Mouse (Mus musculus) brain, embryonic 14.5 days (tissue): Measurements from ENCODE around the gene Defb43. TPM values are rescaled to one million over a fixed set of nuclear protein-coding genes. Genes with fewer than 3 reads are reported as not detected.

Source experiments
- DNase-seq: peaks from one replicate; pipeline ENCODE4 v3.0.0-alpha.2; 2011; ENCODE audit warnings: low read depth
- CTCF ChIP-seq: fragments of 200-500 bp; IDR thresholded peaks from 2 replicates; pipeline ENCODE4 v1.5.1; 2012; ENCODE audit warnings: inconsistent platforms, mild to moderate bottlenecking, moderate library complexity, borderline replicate concordance; ENCODE audit not compliant: insufficient read depth, insufficient read length; ENCODE audit errors: extremely low read depth
- POLR2A ChIP-seq: fragments of 200-500 bp; IDR thresholded peaks from 2 replicates; pipeline ENCODE4 v1.6.1; 2012; ENCODE audit warnings: mild to moderate bottlenecking, inconsistent platforms, borderline replicate concordance; ENCODE audit not compliant: poor library complexity, insufficient read depth, insufficient read length, severe bottlenecking; ENCODE audit errors: extremely low read depth
- polyA plus RNA-seq: library from polyadenylated mRNA; depleted of rRNA; stranded (reverse); fragments of >200 nt; gene quantifications from 2 replicates; pipeline ENCODE4 v1.2.3, GENCODE M21; 2012; rRNA removed

Gene Defb43
- polyA plus RNA-seq: not detected in 2 replicates

- no peak for DNase-seq
- TF ChIP-seq POLR2A: no peak
- no peak for TF ChIP-seq CTCF
Observed at GRCm38 (mm10) chr14:63011471-63011870, at the start of gene Defb43. Defb43 (plus strand) TSS chr14:63011771.

GRCm38 (mm10) chr14:62963632-62964031 is 47.9 kb upstream of the Defb43 start:
- TF ChIP-seq POLR2A: no peak
- no peak for TF ChIP-seq CTCF
- no peak for DNase-seq

GRCm38 (mm10) chr14:62965342-62965741 is 46.2 kb upstream of the Defb43 start:
- TF ChIP-seq POLR2A (no peak), CTCF (peak; percentile 9; the same call in 1 of the 2 replicates)
- no peak for DNase-seq

GRCm38 (mm10) chr14:62965811-62966520 is 45.6 kb upstream of the Defb43 start:
- DNase-seq: peak; percentile 50
- TF ChIP-seq POLR2A: no peak
- no peak for TF ChIP-seq CTCF

GRCm38 (mm10) chr14:62975046-62975445 is 36.5 kb upstream of the Defb43 start:
- TF ChIP-seq POLR2A (no peak), CTCF (peak; percentile 71; the same call in 1 of the 2 replicates)
- DNase-seq: peak; percentile 61

GRCm38 (mm10) chr14:62979815-62980214 is 31.8 kb upstream of the Defb43 start:
- no peak for DNase-seq
- TF ChIP-seq CTCF: no peak
- no peak for TF ChIP-seq POLR2A

GRCm38 (mm10) chr14:62984410-62984809 is 27.2 kb upstream of the Defb43 start, which contains the start of gene Defb48:
Defb48 (minus strand) TSS chr14:62984510.
- no peak for TF ChIP-seq POLR2A
- no peak for TF ChIP-seq CTCF
- DNase-seq: no peak

GRCm38 (mm10) chr14:62991271-62991670 is 20.3 kb upstream of the Defb43 start:
- no peak for TF ChIP-seq POLR2A
- no peak for TF ChIP-seq CTCF
- no peak for DNase-seq

GRCm38 (mm10) chr14:62991849-62992510 is 19.6 kb upstream of the Defb43 start:
- no peak for DNase-seq
- TF ChIP-seq POLR2A (no peak), CTCF (no peak)

GRCm38 (mm10) chr14:62997777-62998176 is 13.8 kb upstream of the Defb43 start, which contains the start of gene Defb47:
Defb47 (plus strand) TSS chr14:62998077.
- TF ChIP-seq POLR2A: no peak
- no peak for TF ChIP-seq CTCF
- no peak for DNase-seq

GRCm38 (mm10) chr14:62998977-62999376 is 12.6 kb upstream of the Defb43 start:
- TF ChIP-seq POLR2A (no peak), CTCF (no peak)
- no peak for DNase-seq

- DNase-seq: peak; percentile 22
- no peak for TF ChIP-seq CTCF
- TF ChIP-seq POLR2A: no peak
Observed at GRCm38 (mm10) chr14:63002588-63002987, 9.0 kb upstream of the Defb43 start.

- TF ChIP-seq POLR2A (no peak), CTCF (no peak)
Observed at GRCm38 (mm10) chr14:63013082-63013481, 1.5 kb downstream of the Defb43 start.

More at GRCm38 (mm10) chr14:63013082-63013481, 1.5 kb downstream of the Defb43 start:
- DNase-seq: no peak
